Mouse (Mus musculus): ENCODE measurements around the gene Ip6k3.
A peak's percentile ranks its signal among the peaks of the same experiment; 100 is the strongest.

Gene Ip6k3

GRCm38 (mm10) chr17:27181666-27182065, 14.1 kb upstream of the Ip6k3 start:
- DNase-seq = no peak

- DNase-seq = no peak
These were observed 12.2 kb upstream of the Ip6k3 start for GRCm38 (mm10) chr17:27179681-27180280.

DNA sequence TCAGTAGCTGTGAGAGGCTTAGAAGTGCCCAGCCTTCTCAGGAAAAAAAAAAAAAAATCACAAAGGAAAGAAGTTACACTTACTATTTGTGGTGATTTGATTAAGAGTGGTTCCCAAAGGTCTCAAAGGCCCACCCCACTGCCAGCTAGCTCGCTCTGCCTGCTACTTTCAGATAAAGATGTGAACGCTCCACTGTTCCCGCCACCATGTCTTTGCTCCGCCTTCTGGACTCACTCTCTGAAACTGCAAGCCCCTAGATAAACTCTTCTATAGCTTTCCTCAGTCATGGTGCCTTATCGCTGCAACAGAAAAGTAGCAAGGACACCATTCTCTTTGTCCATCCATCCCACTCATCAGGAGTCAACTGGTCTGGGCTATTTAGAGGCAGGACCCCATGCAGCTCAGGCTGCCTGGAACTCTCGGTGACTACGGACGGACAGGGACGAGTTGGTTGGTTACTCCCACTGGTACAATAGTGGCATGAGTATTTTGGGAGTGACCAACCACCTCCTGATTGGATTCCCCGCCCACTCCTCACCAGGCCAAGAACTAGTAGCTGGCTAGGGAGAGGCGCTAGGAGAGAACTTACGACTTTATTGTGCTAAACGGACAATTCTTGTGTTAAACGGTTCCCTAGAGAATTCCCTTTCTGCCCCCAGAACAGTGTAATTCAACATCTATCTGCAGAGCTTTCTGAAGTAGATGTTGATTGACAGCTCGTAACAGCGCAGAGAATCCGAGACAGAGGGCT, 11.0 kb upstream of the Ip6k3 start:
- DNase-seq = no peak

DNA sequence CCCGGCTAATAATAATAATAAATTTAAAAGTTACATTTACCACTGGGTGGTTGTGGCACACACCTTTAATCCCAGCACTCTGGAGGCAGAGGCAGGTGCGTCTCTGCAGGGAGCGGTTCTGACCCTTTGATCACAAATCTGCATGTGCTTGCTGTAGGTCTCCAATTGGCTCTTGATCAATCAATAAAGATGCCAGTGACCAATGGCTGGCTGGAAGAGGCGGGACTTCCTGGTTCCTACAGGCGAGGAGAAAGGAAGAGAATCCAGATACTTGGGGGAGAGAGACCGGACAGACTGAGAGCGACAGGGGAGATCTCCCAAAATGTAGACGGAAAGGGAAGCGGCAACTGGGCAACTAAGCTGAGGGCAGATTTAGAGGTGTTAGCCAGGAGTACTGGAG, 10.4 kb upstream of the Ip6k3 start:
- no peak for DNase-seq

DNA sequence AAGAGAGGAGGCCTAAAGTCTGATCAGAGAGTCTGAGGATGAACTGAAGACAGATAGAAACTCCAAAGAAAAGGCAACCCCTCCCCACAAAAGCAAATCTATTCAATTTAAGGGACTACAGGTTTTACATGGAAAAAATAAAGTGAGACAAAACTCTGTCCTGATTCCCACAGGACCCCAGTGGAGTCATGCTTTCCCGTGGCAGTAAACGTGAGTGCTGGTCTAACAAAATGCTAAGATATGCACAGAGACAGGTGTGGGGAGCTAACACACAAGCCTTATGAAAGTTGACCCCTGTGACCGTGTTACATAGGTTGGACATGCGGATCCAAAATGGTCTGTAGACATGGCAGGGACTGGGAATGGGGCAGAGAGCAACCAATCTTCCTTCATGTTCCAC, 9.2 kb upstream of the Ip6k3 start:
- no peak for DNase-seq

DNA sequence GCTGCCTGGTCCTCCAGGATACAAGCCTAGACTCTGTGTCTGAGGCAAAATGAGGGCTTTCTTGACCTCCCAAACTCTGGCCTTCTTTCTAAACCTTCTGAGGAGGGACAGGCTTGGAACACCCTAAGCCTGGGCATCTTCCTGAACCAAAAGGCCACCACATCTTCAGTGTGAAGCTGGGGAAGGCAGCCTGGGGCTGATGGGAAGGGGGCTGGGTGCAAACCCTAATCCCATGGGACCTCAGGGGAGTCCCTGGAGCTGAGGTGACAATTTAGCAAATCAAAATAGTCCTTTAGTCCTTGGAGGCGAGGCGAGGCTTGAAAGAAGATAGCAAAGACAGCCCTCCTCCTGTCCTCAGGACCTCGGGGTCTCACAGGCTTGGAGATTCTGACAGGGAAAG, 8.7 kb upstream of the Ip6k3 start:
- no peak for DNase-seq

GRCm38 (mm10) chr17:27175196-27175874, 7.7 kb upstream of the Ip6k3 start:
- no peak for DNase-seq

GRCm38 (mm10) chr17:27173715-27174114, 6.1 kb upstream of the Ip6k3 start:
- no peak for DNase-seq

DNA sequence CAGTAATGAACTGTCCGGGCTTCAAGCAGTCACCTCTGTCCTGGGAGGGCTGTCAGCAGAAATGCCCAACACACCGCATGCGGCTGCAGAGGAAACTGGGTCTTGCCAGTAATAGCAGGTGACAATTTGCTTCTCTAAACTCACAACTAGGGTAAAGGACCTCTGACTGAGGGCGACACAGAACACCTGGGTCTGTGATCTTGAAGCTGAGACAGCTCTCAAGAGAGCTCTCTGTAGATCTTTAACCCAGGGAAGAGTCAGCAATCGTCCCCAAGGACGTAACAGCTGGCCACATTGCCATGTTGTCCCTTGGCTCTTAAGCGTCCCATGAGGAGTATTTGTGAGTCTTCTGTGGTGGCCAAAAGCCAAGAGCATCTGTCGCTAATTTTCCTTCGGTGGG, 4.9 kb upstream of the Ip6k3 start:
- no peak for DNase-seq

GRCm38 (mm10) chr17:27171121-27171520, 3.5 kb upstream of the Ip6k3 start:
- no peak for DNase-seq

DNA sequence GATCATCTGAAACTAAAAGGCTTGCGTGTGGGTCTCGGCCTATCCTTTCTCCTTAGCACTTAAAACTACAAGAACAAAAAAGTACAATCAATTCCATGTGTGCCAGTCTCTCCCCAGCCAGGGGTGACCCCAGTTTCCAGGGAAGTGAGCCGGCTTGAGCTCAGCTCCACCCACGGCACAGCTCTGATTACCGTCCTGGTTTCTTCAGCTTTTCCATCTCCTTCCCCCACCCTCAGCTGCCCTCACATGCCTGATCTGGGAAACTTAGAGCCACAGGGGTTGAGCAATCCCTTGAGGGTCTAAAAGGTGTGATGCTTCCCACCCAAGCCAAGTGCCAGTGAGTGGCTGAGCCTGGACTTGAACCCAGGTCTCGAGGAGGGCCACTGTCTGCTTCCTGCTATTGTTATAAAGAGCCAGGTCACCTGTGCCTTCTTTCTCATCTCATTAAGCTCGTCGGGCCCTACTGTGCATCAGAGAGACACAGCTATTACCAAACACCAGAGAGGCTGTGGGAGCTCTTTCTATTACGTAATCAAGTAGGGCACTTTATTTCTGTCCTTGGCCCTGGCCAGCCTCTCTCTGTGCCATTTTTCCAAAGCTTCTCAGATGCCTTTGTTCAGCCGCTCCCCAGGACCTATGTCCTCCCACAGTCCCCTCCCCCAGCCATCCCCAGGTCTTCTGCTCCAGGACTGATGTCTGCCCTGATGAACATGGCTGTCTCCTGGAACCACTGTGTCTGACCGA, 2.5 kb upstream of the Ip6k3 start:
- no peak for DNase-seq

DNA sequence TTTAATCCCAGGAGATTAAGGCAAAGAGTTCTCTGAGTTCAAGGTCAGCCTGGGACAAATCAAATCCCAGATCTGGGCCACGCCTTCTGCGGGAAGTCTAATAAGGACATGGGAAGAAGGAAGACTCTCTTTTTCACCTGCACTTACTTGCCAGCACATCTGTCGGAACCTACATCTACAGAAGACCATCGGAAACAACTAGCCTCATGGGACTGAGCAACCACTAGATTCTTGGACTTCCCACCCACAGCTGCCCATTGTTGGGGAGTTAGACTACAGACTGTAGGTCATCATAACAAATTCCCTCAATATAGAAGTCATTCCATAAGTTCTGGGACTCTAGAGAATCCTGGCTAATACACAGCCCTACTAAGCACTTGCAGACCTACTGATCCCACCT, 974 bp upstream of the Ip6k3 start:
- no peak for DNase-seq

DNA sequence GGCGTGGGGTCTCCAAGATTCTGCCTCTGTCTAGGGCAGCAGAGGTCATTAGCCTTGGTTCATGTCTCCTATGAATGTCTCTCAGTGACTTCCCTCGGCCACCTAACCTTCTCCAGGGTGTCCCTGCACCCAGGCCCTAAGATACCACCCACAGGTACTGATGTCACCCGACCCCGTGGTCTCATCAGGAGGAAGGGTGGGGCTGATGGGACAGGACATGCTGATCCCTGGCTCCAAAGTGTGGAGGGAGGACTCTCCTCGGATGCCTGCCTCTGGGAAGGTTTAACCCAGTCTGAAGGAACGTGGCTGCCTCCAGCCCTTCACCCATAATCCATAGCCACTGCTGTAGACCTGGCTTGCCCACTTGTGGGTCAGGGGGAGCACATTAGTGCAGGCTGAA, 694 bp downstream of the Ip6k3 start:
- DNase-seq = no peak

DNA sequence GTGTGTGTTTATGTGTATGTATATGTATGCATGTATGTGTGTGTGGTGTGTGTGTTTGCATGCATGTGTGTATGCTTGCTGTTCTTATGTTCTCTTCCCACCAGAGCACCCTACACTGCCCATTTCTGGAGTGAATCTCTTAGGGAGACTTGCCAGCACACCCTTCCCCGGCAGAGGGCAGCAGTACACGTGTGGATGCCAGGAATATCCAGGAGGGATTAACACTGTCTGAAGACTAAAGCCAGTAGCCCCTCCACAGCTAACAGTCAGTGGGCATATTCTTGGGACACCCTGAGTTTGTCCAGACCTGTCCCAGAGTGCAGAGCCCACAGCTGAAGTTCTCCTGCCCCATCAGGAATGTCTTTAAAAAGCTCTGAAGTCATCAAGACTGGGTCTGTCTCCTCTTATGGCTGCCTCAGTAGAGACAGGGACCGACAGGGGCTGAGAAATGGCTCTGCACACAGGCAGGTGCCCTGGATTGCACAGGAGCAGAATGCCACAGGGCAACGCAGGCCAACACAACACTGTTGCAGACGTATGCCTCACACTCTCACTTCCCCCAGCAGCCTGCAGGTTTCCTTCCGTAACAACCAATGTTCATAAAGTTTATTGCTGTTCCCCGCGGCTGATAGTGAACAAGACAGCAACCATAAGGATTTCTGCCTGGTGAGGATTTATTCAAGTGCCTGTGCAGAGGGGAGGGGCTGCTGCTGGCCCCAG, 2.4 kb downstream of the Ip6k3 start:
- peak; percentile 72 for DNase-seq

DNA sequence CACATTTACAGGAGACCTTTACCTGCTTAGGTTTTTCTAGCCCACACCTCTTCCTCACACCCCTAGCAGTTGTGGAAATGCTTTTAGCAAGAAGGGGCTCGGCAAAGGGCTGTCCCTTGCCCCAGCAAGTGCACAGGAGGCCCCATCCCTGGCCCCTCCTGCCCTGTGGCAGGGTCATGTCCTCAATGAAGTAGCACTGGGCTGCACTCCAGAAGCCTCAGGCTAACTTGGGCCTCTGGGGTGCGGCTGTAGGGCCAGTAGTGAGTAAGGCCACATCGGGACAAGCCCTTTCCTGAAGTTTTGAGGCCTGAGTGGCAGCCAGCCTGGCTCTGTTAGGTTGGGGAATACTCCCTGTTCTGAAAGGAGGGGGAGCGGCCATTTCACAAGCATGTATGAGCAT, 6.7 kb downstream of the Ip6k3 start:
- DNase-seq = no peak

DNA sequence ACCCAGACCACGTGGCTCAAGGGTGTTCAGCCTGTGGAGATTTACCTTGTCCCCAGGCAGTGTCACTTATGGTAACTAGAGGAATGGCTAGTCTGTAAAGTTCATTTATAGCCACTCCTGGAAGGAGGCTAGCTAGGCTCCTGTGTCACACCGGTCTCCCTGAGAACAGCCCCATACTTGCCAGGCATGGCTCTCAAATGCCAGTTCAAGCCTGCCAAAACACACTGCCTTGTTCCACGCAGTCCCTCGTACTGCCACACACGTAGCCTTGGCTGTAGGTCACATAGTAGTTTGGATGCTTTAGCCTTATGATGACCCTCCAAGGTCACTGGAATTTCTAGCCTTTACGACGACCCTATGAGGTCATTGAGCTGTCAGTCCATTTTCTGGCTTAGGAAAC, 8.4 kb downstream of the Ip6k3 start:
- DNase-seq = no peak

- no peak for DNase-seq
These were observed 9.2 kb downstream of the Ip6k3 start for GRCm38 (mm10) chr17:27158439-27158838.

- DNase-seq = no peak
These were observed 11.8 kb downstream of the Ip6k3 start for GRCm38 (mm10) chr17:27155752-27156151.

DNA sequence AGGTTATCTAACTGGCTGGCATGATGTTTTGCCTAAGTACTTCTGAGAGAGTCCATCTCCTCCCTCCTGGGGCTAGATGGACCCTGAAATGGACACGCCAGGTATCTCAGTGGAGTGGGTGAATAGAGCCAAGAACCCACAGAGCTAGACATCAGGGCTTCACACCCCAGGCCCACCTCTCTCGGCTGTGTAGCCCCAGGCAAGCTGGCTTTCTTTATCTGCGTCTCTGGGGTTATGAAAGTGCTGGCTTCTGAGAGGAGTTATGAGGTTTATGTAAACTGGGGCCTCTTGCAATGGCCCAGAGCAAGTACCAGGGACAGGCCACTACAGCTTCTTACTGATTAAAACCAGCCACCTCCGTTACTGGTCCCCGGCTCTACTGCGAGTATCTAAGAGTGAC, 12.7 kb downstream of the Ip6k3 start:
- DNase-seq = no peak

DNA sequence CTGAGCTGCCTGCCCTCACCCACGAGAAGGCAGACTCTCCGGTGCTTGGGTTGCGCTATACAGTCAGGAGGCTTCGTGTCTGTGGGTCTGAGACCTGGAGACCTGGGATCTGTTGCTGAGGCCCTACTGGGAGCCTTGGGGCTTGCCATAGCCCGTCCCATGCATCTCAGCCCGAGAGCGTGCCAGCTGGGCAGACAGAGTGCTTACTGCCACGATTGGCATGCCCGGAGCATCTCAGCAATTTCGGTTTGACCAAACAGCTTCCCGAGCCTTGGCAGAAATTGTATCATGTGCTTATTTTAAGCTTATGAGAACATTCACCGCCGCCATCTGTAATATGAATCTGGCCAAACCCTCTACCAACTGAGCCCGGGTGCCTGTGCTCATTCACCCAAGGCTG, 13.3 kb downstream of the Ip6k3 start:
- DNase-seq = no peak

DNA sequence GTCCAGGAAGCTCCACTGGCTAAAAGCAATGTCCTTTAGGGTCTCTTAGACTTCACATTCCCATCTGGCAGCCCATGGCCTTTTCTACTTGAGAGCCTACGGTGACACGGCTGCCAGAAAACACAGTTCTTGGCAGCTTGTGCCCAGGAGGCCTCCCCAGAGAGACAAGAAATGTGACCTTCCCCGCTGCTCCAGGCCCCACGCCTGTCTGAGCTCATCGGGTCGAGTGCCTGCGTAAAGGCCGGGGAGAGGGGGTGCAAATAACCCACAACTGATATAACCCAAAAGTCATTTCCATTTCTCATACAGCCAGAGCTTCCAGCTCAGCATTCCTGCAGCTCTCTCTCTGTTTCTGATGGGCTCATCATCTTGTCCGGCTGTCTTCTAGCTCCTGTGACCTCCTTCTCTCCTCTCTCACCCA, 13.8 kb downstream of the Ip6k3 start:
- DNase-seq = no peak

- DNase-seq = no peak
These were observed 14.4 kb downstream of the Ip6k3 start for GRCm38 (mm10) chr17:27152976-27153723.
